Mouse (Mus musculus) MEL (cell line): ENCODE measurements at regions not wholly inside any gene's neighbourhood (a gene's known extent, or its start where the extent isn't known, plus 50 kb on each side); places are given as distances from the start of the nearest gene placed in this dataset.

Experiments
- DNase-seq: peaks from one replicate; pipeline ENCODE4 v3.0.0; 2011; ENCODE audit warnings: low read depth, low spot score
- H3K27ac ChIP-seq: 2 replicates; pipeline ENCODE4 v1.5.1; 2012; ENCODE audit warnings: low read depth, mild to moderate bottlenecking, control low read depth, low read length, moderate library complexity; ENCODE audit not compliant: control insufficient read depth
- H3K27me3 ChIP-seq, 2 experiments: fragments of 150-350 bp in 1 of 2; sonication (generic) in 1 of 2; 2 replicates each; pipeline ENCODE4 v1.6.1; 2012; ENCODE audit warnings: low read length in 2 of 2, mild to moderate bottlenecking in 2 of 2, improper control_type of control experiment in 1 of 2, moderate library complexity in 1 of 2; ENCODE audit not compliant: insufficient read depth in 2 of 2, control insufficient read depth in 1 of 2
- H3K36me3 ChIP-seq, 2 experiments: 2 replicates each; pipeline ENCODE4 v1.6.1; 2012 to 2014; ENCODE audit warnings: low read length in 2 of 2, improper control_type of control experiment in 1 of 2, inconsistent platforms in 1 of 2, mild to moderate bottlenecking in 1 of 2; ENCODE audit not compliant: insufficient read depth in 2 of 2, control insufficient read depth in 1 of 2
- H3K4me1 ChIP-seq, 2 experiments: fragments of 150-350 bp in 1 of 2; sonication (generic) in 1 of 2; 2 replicates each; pipeline ENCODE4 v1.6.1; 2012; ENCODE audit warnings: low read length in 2 of 2, improper control_type of control experiment in 1 of 2, mild to moderate bottlenecking in 1 of 2; ENCODE audit not compliant: insufficient read depth in 2 of 2, control insufficient read depth in 1 of 2
- H3K4me3 ChIP-seq, 2 experiments: fragments of 150-350 bp in 1 of 2; sonication (generic) in 1 of 2; 2 replicates each; pipeline ENCODE4 v1.5.1; 2012; ENCODE audit warnings: low read depth in 2 of 2, low read length in 2 of 2, mild to moderate bottlenecking in 2 of 2, moderate library complexity in 2 of 2, control low read depth in 1 of 2, improper control_type of control experiment in 1 of 2; ENCODE audit not compliant: control insufficient read depth in 1 of 2, insufficient read depth in 1 of 2
- H3K79me2 ChIP-seq: 2 replicates; pipeline ENCODE4 v1.6.1; 2012; ENCODE audit warnings: mild to moderate bottlenecking, low read length, moderate library complexity; ENCODE audit not compliant: control insufficient read depth, poor library complexity, insufficient read depth
- H3K9ac ChIP-seq: 2 replicates; pipeline ENCODE4 v1.6.1; 2012; ENCODE audit warnings: low read depth, mild to moderate bottlenecking, control low read depth, low read length, moderate library complexity; ENCODE audit not compliant: control insufficient read depth, poor library complexity, severe bottlenecking
- H3K9me3 ChIP-seq: fragments of 150-350 bp; sonication (generic); replicated peaks from 2 replicates; pipeline ENCODE4 v1.6.1; 2012; ENCODE audit warnings: mild to moderate bottlenecking, low read length, improper control_type of control experiment, moderate library complexity; ENCODE audit not compliant: insufficient read depth
- BHLHE40 ChIP-seq: IDR thresholded peaks from 2 replicates; pipeline ENCODE4 v1.6.1; 2012; ENCODE audit warnings: low read depth, mild to moderate bottlenecking, inconsistent platforms, low read length, improper control_type of control experiment, borderline replicate concordance
- CHD1 ChIP-seq: IDR thresholded peaks from 2 replicates; pipeline ENCODE4 v1.6.1; 2012; ENCODE audit warnings: low read depth, mild to moderate bottlenecking, inconsistent platforms, low read length, improper control_type of control experiment
- CHD2 ChIP-seq: IDR thresholded peaks from 2 replicates; pipeline ENCODE4 v1.6.1; 2011; ENCODE audit warnings: low read length, improper control_type of control experiment
- CTCF ChIP-seq, 3 experiments: IDR thresholded peaks in 2 of 3; conservative IDR thresholded peaks in 1 of 3; 2 replicates each; pipeline ENCODE4 v1.5.1; 2011 to 2012; ENCODE audit warnings: low read length in 3 of 3, low read depth in 2 of 3, mild to moderate bottlenecking in 2 of 3, improper control_type of control experiment in 1 of 3, inconsistent platforms in 1 of 3, mixed read lengths in 1 of 3, moderate library complexity in 1 of 3; ENCODE audit not compliant: control insufficient read depth in 1 of 3, insufficient read depth in 1 of 3, poor library complexity in 1 of 3, severe bottlenecking in 1 of 3
- ETS1 ChIP-seq: IDR thresholded peaks from 2 replicates; pipeline ENCODE4 v1.6.1; 2012; ENCODE audit warnings: low read depth, mild to moderate bottlenecking, inconsistent platforms, low read length, improper control_type of control experiment, moderate library complexity
- GABPA ChIP-seq: IDR thresholded peaks from 2 replicates; pipeline ENCODE4 v1.6.1; 2012; ENCODE audit warnings: low read depth, mild to moderate bottlenecking, inconsistent platforms, low read length, improper control_type of control experiment, moderate library complexity
- GATA1 ChIP-seq: IDR thresholded peaks from 2 replicates; pipeline ENCODE4 v1.6.1; 2011; ENCODE audit warnings: low read depth, low read length, improper control_type of control experiment
- HCFC1 ChIP-seq: IDR thresholded peaks from 2 replicates; pipeline ENCODE4 v1.6.1; 2012; ENCODE audit warnings: low read depth, mild to moderate bottlenecking, inconsistent platforms, low read length, improper control_type of control experiment, moderate library complexity
- JUND ChIP-seq: IDR thresholded peaks from 2 replicates; pipeline ENCODE4 v1.6.1; 2011; ENCODE audit warnings: low read depth, mild to moderate bottlenecking, improper control_type of control experiment, low read length
- KAT2A ChIP-seq: conservative IDR thresholded peaks from 2 replicates; pipeline ENCODE4 v1.6.1; 2012; ENCODE audit warnings: low read depth, low read length, improper control_type of control experiment, inconsistent platforms
- MAZ ChIP-seq: IDR thresholded peaks from 2 replicates; pipeline ENCODE4 v1.6.1; 2012; ENCODE audit warnings: low read depth, mild to moderate bottlenecking, inconsistent platforms, low read length, improper control_type of control experiment
- MYB ChIP-seq: IDR thresholded peaks from 2 replicates; pipeline ENCODE4 v1.6.1; 2011; ENCODE audit warnings: mild to moderate bottlenecking, low read depth, low read length, improper control_type of control experiment
- MYC ChIP-seq: IDR thresholded peaks from 2 replicates; pipeline ENCODE4 v1.6.1; 2011; ENCODE audit warnings: low read depth, mild to moderate bottlenecking, low read length, improper control_type of control experiment, moderate library complexity
- NELFE ChIP-seq: IDR thresholded peaks from 2 replicates; pipeline ENCODE4 v1.6.1; 2011; ENCODE audit warnings: low read depth, low read length, improper control_type of control experiment
- NRF1 ChIP-seq: IDR thresholded peaks from 2 replicates; pipeline ENCODE4 v1.6.1; 2014; ENCODE audit warnings: low read depth, mild to moderate bottlenecking, inconsistent platforms, low read length, improper control_type of control experiment, moderate library complexity; ENCODE audit not compliant: poor library complexity, insufficient read depth, severe bottlenecking
- POLR2AphosphoS2 ChIP-seq: IDR thresholded peaks from 2 replicates; pipeline ENCODE4 v1.6.1; 2011; ENCODE audit warnings: low read length, improper control_type of control experiment
- RCOR1 ChIP-seq: IDR thresholded peaks from 2 replicates; pipeline ENCODE4 v1.6.1; 2012; ENCODE audit warnings: low read depth, mild to moderate bottlenecking, inconsistent platforms, low read length, improper control_type of control experiment
- TAL1 ChIP-seq: IDR thresholded peaks from 2 replicates; pipeline ENCODE4 v1.6.1; 2012; ENCODE audit warnings: mild to moderate bottlenecking, inconsistent platforms, low read length, moderate library complexity, mixed read lengths
- TCF12 ChIP-seq: IDR thresholded peaks from 2 replicates; pipeline ENCODE4 v1.6.1; 2014; ENCODE audit warnings: low read depth, mild to moderate bottlenecking, inconsistent platforms, low read length, improper control_type of control experiment, moderate library complexity
- UBTF ChIP-seq: IDR thresholded peaks from 2 replicates; pipeline ENCODE4 v1.6.1; 2012; ENCODE audit warnings: low read depth, mild to moderate bottlenecking, inconsistent platforms, low read length, improper control_type of control experiment, moderate library complexity, borderline replicate concordance; ENCODE audit not compliant: insufficient read depth
- USF2 ChIP-seq, 2 experiments: IDR thresholded peaks; 2 replicates each; pipeline ENCODE4 v1.6.1; 2011 to 2012; ENCODE audit warnings: improper control_type of control experiment in 2 of 2, low read length in 2 of 2, borderline replicate concordance in 1 of 2, inconsistent platforms in 1 of 2, low read depth in 1 of 2, mild to moderate bottlenecking in 1 of 2; ENCODE audit not compliant: insufficient read depth in 1 of 2
- ZKSCAN1 ChIP-seq: IDR thresholded peaks from 2 replicates; pipeline ENCODE4 v1.6.1; 2012; ENCODE audit warnings: low read depth, mild to moderate bottlenecking, inconsistent platforms, low read length, improper control_type of control experiment, moderate library complexity
- ZNF384 ChIP-seq: IDR thresholded peaks from 2 replicates; pipeline ENCODE4 v1.6.1; 2012; ENCODE audit warnings: low read depth, mild to moderate bottlenecking, inconsistent platforms, low read length, improper control_type of control experiment

DNA sequence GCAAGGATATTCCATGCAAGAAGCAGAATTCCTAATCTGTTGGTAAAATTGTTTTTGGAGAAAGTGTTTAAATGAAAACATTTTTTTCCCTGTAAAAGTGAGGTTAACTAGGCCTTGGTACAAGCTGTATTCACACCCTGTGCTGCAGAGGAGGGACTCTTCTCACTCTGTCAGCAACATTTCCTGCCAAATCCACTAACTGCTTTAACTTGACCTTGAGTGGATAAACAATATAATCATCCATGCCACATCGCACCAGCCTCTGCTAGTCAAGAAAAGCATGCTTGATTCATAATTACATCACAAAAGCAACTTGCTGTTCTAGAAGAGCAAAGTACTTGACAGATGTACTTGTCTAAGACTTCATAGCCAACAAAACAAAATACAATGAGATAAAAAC is 102.7 kb upstream of the Pof1b start:
- DNase-seq: no peak
- no peak overlapping the region for H3K9ac ChIP-seq
- H3K4me3 ChIP-seq: no peak overlapping the region
- no peaks in the 10 kb centered on the region for H3K36me3 ChIP-seq
- no peak overlapping the region for H3K27ac ChIP-seq
- no peaks in the 10 kb centered on the region for H3K4me1 ChIP-seq
- H3K9me3 ChIP-seq: no peaks in the 10 kb centered on the region
- TF ChIP-seq RCOR1: no peak
- TF ChIP-seq MYC: no peak
- no peak for TF ChIP-seq GATA1
- no peak for TF ChIP-seq ETS1
- TF ChIP-seq MAZ: no peak
- no peak for TF ChIP-seq USF2 (IDR thresholded peaks at IDR 0.05; ENCODE audit: borderline replicate concordance in 1 of 2, insufficient read depth in 1 of 2, low read depth in 1 of 2, low read length in 2 of 2)
- no peak for TF ChIP-seq ZNF384
- no peak for TF ChIP-seq CHD2
- TF ChIP-seq JUND: no peak
- TF ChIP-seq CTCF (IDR thresholded peaks at IDR 0.05 in 2 of 3, conservative IDR thresholded peaks at IDR 0.05 in 1 of 3; ENCODE audit: control insufficient read depth in 1 of 3, insufficient read depth in 1 of 3, low read depth in 2 of 3, low read length in 3 of 3, poor library complexity in 1 of 3, severe bottlenecking in 1 of 3): no peak
- no peak for TF ChIP-seq BHLHE40
- TF ChIP-seq TCF12: no peak
- TF ChIP-seq HCFC1: no peak
- TF ChIP-seq NRF1: no peak
- no peak for TF ChIP-seq CHD1
- TF ChIP-seq KAT2A: no peak
- no peak for TF ChIP-seq MYB
- H3K27me3 ChIP-seq: no peaks in the 10 kb centered on the region
- no peaks in the 10 kb centered on the region for H3K79me2 ChIP-seq

DNA sequence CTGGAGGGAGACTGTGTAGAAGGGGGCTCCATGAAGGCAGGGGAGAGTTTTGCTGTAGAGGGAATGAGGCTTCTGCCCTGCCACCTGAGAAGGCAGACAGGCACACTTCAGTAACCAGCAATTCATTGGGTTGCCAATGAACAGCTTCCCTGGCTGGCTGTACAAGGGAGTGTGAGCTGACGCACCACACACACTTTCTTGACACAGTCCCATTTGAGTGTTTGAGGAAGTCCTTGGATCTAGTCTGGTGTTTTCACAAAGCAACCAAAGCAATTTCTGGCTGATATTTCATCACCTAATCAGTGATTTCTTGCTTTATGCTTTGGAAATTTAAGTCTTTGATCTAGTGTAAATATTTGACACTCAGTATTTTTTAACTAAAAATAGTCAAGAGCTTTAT is 80.0 kb upstream of the Pof1b start:
- Histone ChIP-seq H3K27ac (no peak overlapping the region), H3K4me1 (no peaks in the 10 kb centered on the region), H3K79me2 (no peaks in the 10 kb centered on the region), H3K9me3 (no peaks in the 10 kb centered on the region), H3K9ac (no peak overlapping the region), H3K36me3 (no peaks in the 10 kb centered on the region), H3K27me3 (no peaks in the 10 kb centered on the region), H3K4me3 (no peak overlapping the region)
- TF ChIP-seq UBTF (no peak), ZKSCAN1 (no peak), GABPA (no peak), POLR2AphosphoS2 (no peak), CHD2 (no peak), NELFE (no peak), CHD1 (no peak), TAL1 (no peak)
- DNase-seq: peak; percentile 11
